Mouse (Mus musculus) kidney, adult 2 months (tissue): ENCODE measurements around the gene Senp3.

ENCODE experiments used
- CTCF ChIP-seq: fragments of 200-500 bp; conservative IDR thresholded peaks from 2 replicates; pipeline ENCODE4 v1.5.1; 2011; ENCODE audit warnings: low read depth, mild to moderate bottlenecking, control low read depth, low read length, moderate library complexity, mixed read lengths; ENCODE audit not compliant: insufficient read depth, insufficient read length
- POLR2A ChIP-seq: fragments of 200-500 bp; IDR thresholded peaks from one replicate; pipeline ENCODE4 v1.6.1; 2011; ENCODE audit warnings: low read depth, low read length, control low read depth

GRCm38 (mm10) chr11:69665961-69666664 is 15.8 kb downstream of the Senp3 start, which contains the start of gene Cd68:
- TF ChIP-seq CTCF, result no peak
- no peak for TF ChIP-seq POLR2A
